Mouse (Mus musculus): ENCODE results near the gene Nup133. TPM values are rescaled to one million over a fixed set of nuclear protein-coding genes. Genes with fewer than 3 reads are reported as not detected.

Nup133 gene
- polyA plus RNA-seq, 1 experiment from 2014 or later: 61.9 TPM

- no peaks in the 10 kb centered on the region for H3K27me3 ChIP-seq (ENCODE audit: low read depth, poor library complexity, severe bottlenecking)
- no peaks in the 10 kb centered on the region for H3K4me1 ChIP-seq
- DNase-seq (ENCODE audit: low spot score): no peak
- H3K27ac ChIP-seq: no peak overlapping the region
- peaks cover 94% of the 10 kb centered on the region for H3K36me3 ChIP-seq
- no peaks in the 10 kb centered on the region for H3K9me3 ChIP-seq (replicated peaks)
- WGBS: 92% methylated on average over 7 of the region's 7 CpGs
- H3K4me3 ChIP-seq: no peak overlapping the region
These were observed 20.0 kb downstream of the Nup133 start for GRCm38 (mm10) chr8:123929026-123929425.

- H3K27ac ChIP-seq: no peak overlapping the region
- H3K27me3 ChIP-seq (ENCODE audit: low read depth, poor library complexity, severe bottlenecking): no peaks in the 10 kb centered on the region
- H3K9me3 ChIP-seq (replicated peaks): no peaks in the 10 kb centered on the region
- H3K4me3 ChIP-seq: no peak overlapping the region
- peaks cover 95% of the 10 kb centered on the region for H3K36me3 ChIP-seq
- DNase-seq (ENCODE audit: low spot score): no peak
- WGBS: 98% methylated on average over 3 of the region's 3 CpGs
- no peaks in the 10 kb centered on the region for H3K4me1 ChIP-seq
These were observed 23.4 kb downstream of the Nup133 start for GRCm38 (mm10) chr8:123925671-123926070.

GRCm38 (mm10) chr8:123924719-123925118 is 24.3 kb downstream of the Nup133 start:
- no peaks in the 10 kb centered on the region for H3K9me3 ChIP-seq (replicated peaks)
- H3K36me3 ChIP-seq: peaks cover 95% of the 10 kb centered on the region
- H3K4me3 ChIP-seq: no peak overlapping the region
- no peaks in the 10 kb centered on the region for H3K4me1 ChIP-seq
- WGBS: 21% methylated on average over 2 of the region's 2 CpGs
- DNase-seq (ENCODE audit: low spot score): peak; percentile 77
- H3K27ac ChIP-seq: no peak overlapping the region
- no peaks in the 10 kb centered on the region for H3K27me3 ChIP-seq (ENCODE audit: low read depth, poor library complexity, severe bottlenecking)

GRCm38 (mm10) chr8:123914635-123915034 is 34.4 kb downstream of the Nup133 start:
- Histone ChIP-seq H3K4me3 (no peak overlapping the region), H3K4me1 (no peaks in the 10 kb centered on the region), H3K9me3 (replicated peaks) (no peaks in the 10 kb centered on the region), H3K27ac (no peak overlapping the region), H3K27me3 (ENCODE audit: low read depth, poor library complexity, severe bottlenecking) (no peaks in the 10 kb centered on the region), H3K36me3 (peaks cover 100% of the 10 kb centered on the region)
- WGBS: 95% methylated on average over 3 of the region's 3 CpGs
- no peak for DNase-seq (ENCODE audit: low spot score)

- H3K27me3 ChIP-seq (ENCODE audit: low read depth, poor library complexity, severe bottlenecking): no peaks in the 10 kb centered on the region
- no peak overlapping the region for H3K4me3 ChIP-seq
- no peak for DNase-seq (ENCODE audit: low spot score)
- no peaks in the 10 kb centered on the region for H3K4me1 ChIP-seq
- H3K36me3 ChIP-seq: peaks cover 100% of the 10 kb centered on the region
- H3K27ac ChIP-seq: no peak overlapping the region
- WGBS: 96% methylated on average over 4 of the region's 4 CpGs
- no peaks in the 10 kb centered on the region for H3K9me3 ChIP-seq (replicated peaks)
These were observed 36.8 kb downstream of the Nup133 start for GRCm38 (mm10) chr8:123912265-123912664.

- Histone ChIP-seq H3K9me3 (replicated peaks) (no peaks in the 10 kb centered on the region), H3K27me3 (ENCODE audit: low read depth, poor library complexity, severe bottlenecking) (no peaks in the 10 kb centered on the region), H3K4me1 (no peaks in the 10 kb centered on the region), H3K27ac (no peak overlapping the region), H3K4me3 (no peak overlapping the region), H3K36me3 (peaks cover 100% of the 10 kb centered on the region)
- 95% methylated on average over 6 of the region's 6 CpGs for WGBS
- no peak for DNase-seq (ENCODE audit: low spot score)
These were observed 41.5 kb downstream of the Nup133 start for GRCm38 (mm10) chr8:123907604-123908003.

- 93% methylated on average over 7 of the region's 7 CpGs for WGBS
- H3K4me3 ChIP-seq: no peak overlapping the region
These were observed 46.4 kb downstream of the Nup133 start for GRCm38 (mm10) chr8:123902653-123903052.

GRCm38 (mm10) chr8:123899366-123899765 is 49.7 kb downstream of the Nup133 start:
- WGBS: 94% methylated on average over 7 of the region's 7 CpGs
- Histone ChIP-seq H3K36me3 (peaks cover 66% of the 10 kb centered on the region), H3K27ac (no peak overlapping the region)

More at GRCm38 (mm10) chr8:123902653-123903052, 46.4 kb downstream of the Nup133 start:
- Histone ChIP-seq H3K9me3 (replicated peaks) (no peaks in the 10 kb centered on the region), H3K27me3 (ENCODE audit: low read depth, poor library complexity, severe bottlenecking) (no peaks in the 10 kb centered on the region), H3K36me3 (peaks cover 97% of the 10 kb centered on the region), H3K27ac (no peak overlapping the region), H3K4me1 (no peaks in the 10 kb centered on the region)
- DNase-seq (ENCODE audit: low spot score): no peak

GRCm38 (mm10) chr8:123898576-123898975 is 50.5 kb downstream of the Nup133 start:
- peaks cover 59% of the 10 kb centered on the region for H3K36me3 ChIP-seq

More at GRCm38 (mm10) chr8:123899366-123899765, 49.7 kb downstream of the Nup133 start:
- H3K4me1 ChIP-seq: no peaks in the 10 kb centered on the region
- H3K4me3 ChIP-seq: no peak overlapping the region
- peaks cover 33% of the 10 kb centered on the region for H3K27me3 ChIP-seq (ENCODE audit: low read depth, poor library complexity, severe bottlenecking)
- no peaks in the 10 kb centered on the region for H3K9me3 ChIP-seq (replicated peaks)
- no peak for DNase-seq (ENCODE audit: low spot score)

GRCm38 (mm10) chr8:123896774-123897173 is 52.3 kb downstream of the Nup133 start:
- peaks cover 13% of the 10 kb centered on the region for H3K4me1 ChIP-seq
- no peak overlapping the region for H3K4me3 ChIP-seq
- H3K36me3 ChIP-seq: peaks cover 40% of the 10 kb centered on the region
- no peak overlapping the region for H3K27ac ChIP-seq
- no peaks in the 10 kb centered on the region for H3K9me3 ChIP-seq (replicated peaks)
- H3K27me3 ChIP-seq (ENCODE audit: low read depth, poor library complexity, severe bottlenecking): peaks cover 58% of the 10 kb centered on the region
- DNase-seq (ENCODE audit: low spot score): no peak
- WGBS: 59% methylated on average over 10 of the region's 10 CpGs

More at GRCm38 (mm10) chr8:123898576-123898975, 50.5 kb downstream of the Nup133 start:
- WGBS: 88% methylated on average over 5 of the region's 5 CpGs
- no peak for DNase-seq (ENCODE audit: low spot score)
- H3K4me3 ChIP-seq: no peak overlapping the region
- H3K27ac ChIP-seq: no peak overlapping the region
- no peaks in the 10 kb centered on the region for H3K4me1 ChIP-seq
- H3K27me3 ChIP-seq (ENCODE audit: low read depth, poor library complexity, severe bottlenecking): peaks cover 40% of the 10 kb centered on the region
- H3K9me3 ChIP-seq (replicated peaks): no peaks in the 10 kb centered on the region

- H3K4me1 ChIP-seq: peaks cover 17% of the 10 kb centered on the region
- peaks cover 36% of the 10 kb centered on the region for H3K36me3 ChIP-seq
- no peak for DNase-seq (ENCODE audit: low spot score)
- 67% methylated on average over 14 of the region's 14 CpGs for WGBS
- no peak overlapping the region for H3K4me3 ChIP-seq
- H3K9me3 ChIP-seq (replicated peaks): no peaks in the 10 kb centered on the region
- peaks cover 63% of the 10 kb centered on the region for H3K27me3 ChIP-seq (ENCODE audit: low read depth, poor library complexity, severe bottlenecking)
- no peak overlapping the region for H3K27ac ChIP-seq
These were observed 52.7 kb downstream of the Nup133 start for GRCm38 (mm10) chr8:123896366-123896761.

- Histone ChIP-seq H3K27me3 (ENCODE audit: low read depth, poor library complexity, severe bottlenecking) (peaks cover 68% of the 10 kb centered on the region), H3K27ac (no peak overlapping the region), H3K36me3 (peaks cover 31% of the 10 kb centered on the region), H3K4me1 (peaks cover 20% of the 10 kb centered on the region), H3K9me3 (replicated peaks) (no peaks in the 10 kb centered on the region), H3K4me3 (no peak overlapping the region)
- 78% methylated on average over 9 of the region's 9 CpGs for WGBS
- DNase-seq (ENCODE audit: low spot score): no peak
These were observed 53.2 kb downstream of the Nup133 start for GRCm38 (mm10) chr8:123895680-123896365.

GRCm38 (mm10) chr8:123895230-123895629 is 53.8 kb downstream of the Nup133 start:
- peaks cover 74% of the 10 kb centered on the region for H3K27me3 ChIP-seq (ENCODE audit: low read depth, poor library complexity, severe bottlenecking)
- H3K4me1 ChIP-seq: peaks cover 20% of the 10 kb centered on the region
- whole genome bisulfite sequencing: 76% methylated on average over 4 of the region's 4 CpGs
- peaks cover 25% of the 10 kb centered on the region for H3K36me3 ChIP-seq
- H3K9me3 ChIP-seq (replicated peaks): no peaks in the 10 kb centered on the region
- no peak for DNase-seq (ENCODE audit: low spot score)
- H3K4me3 ChIP-seq: no peak overlapping the region
- no peak overlapping the region for H3K27ac ChIP-seq
